Mouse (Mus musculus) liver, postnatal 0 days (tissue): ENCODE measurements around the gene Ift122.

Experiments
- CTCF ChIP-seq: sonication (generic); IDR thresholded peaks from 2 replicates; pipeline ENCODE4 v1.5.1; 2016; ENCODE audit warnings: antibody characterized with exemption, low read depth
- EP300 ChIP-seq: IDR thresholded peaks from 2 replicates; pipeline ENCODE4 v1.6.1; 2016; ENCODE audit warnings: antibody characterized with exemption, low read depth, mild to moderate bottlenecking

DNA sequence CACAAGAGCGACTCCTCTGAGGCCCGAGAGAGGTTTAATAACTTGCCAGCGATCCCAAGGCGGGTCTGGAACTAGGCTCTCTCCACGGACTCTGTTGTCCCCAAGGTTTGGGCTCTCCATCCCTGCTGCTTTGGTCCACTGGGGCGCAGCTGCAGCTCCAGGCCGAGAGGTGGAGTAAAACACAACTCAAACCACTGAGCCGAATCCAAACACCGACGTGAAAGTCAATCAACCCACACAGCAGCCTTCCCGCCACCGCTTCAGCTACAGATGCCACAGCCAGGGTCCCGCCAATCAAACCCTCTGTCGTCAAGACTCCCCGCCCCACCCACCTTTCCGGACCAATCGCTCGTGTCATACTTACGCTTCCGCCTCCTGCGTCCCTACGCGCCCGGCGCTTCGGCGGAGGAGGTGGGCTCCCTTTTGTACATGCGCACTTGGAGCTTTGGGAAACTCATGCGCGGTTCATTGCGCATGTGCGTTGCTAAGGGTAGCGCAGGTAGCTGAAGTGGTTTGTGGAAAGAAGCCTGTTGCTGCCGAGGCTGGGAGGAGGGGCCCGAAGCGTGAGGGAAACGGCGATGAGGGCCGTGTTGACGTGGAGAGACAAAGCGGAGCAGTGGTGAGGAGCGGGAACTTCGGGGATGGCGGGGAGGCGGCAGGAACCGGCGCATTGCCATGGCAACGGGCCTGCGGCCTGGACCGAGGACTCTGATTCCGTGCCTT is at the start of gene Ift122, which contains the start of gene Mbd4:
- TF ChIP-seq EP300 (0 out of 2 replicates have a peak, but pooled peaks have one; percentile 47), CTCF (peak; percentile 60)
